Mouse (Mus musculus) lung, adult 2 months (tissue): ENCODE data around the gene Cst7. TPM values are rescaled to one million over a fixed set of nuclear protein-coding genes. Genes with fewer than 3 reads are reported as not detected.

Experiments
- DNase-seq: peaks from one replicate; pipeline ENCODE4 v3.0.0; 2022
- H3K4me1 ChIP-seq: fragments of 200-500 bp; 2 replicates; pipeline ENCODE4 v1.6.1; 2011; ENCODE audit warnings: low read length; ENCODE audit not compliant: control insufficient read depth, insufficient read depth
- H3K4me3 ChIP-seq: fragments of 200-500 bp; replicated peaks from 2 replicates; pipeline ENCODE3; 2011; ENCODE audit warnings: low read depth, mild to moderate bottlenecking, control low read depth, low read length; ENCODE audit errors: extremely low read depth
- CTCF ChIP-seq: fragments of 200-500 bp; IDR thresholded peaks from 2 replicates; pipeline ENCODE4 v1.5.1; 2011; ENCODE audit warnings: mild to moderate bottlenecking, low read length, control low read depth; ENCODE audit not compliant: insufficient read depth
- POLR2A ChIP-seq: fragments of 200-500 bp; IDR thresholded peaks from 2 replicates; pipeline ENCODE4 v1.6.1; 2011; ENCODE audit warnings: low read depth, mild to moderate bottlenecking, control low read depth, low read length, borderline replicate concordance; ENCODE audit errors: extremely low read depth
- WGBS: fragments of 180-500 bp; shearing (Covaris S2); methylation state at CpG from one replicate; pipeline ENCODE4 v1.1.7; 2018; 5-methylcytosine and 5-hydroxymethylcytosine counted together
- polyA plus RNA-seq: library from polyadenylated mRNA; depleted of rRNA; stranded (reverse); fragments of >200 nt; gene quantifications from 2 replicates; pipeline ENCODE4 v1.2.3, GENCODE M21; 2012; rRNA removed

The Cst7 gene
- polyA plus RNA-seq, 1 experiment, result 2.0 TPM

DNA sequence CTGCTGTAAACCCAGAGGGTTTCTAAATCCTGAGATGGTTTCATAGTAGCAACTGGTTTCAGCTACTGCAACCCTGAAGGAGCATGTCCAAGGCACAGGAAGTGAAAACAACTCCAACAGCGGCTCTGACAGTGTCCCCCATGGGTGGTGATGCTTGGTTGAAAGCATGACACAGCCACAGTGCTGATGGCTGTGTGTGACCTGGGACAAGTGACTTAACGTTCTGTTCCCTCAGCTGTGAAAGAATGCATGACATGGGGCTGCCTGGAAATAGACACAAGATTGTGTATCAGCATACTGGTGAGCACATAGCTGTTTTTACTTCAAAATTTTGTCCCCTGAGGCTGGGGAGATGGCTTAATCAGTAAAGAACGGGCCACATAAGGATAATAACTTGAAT, 51.5 kb downstream of the Cst7 start:
- TF ChIP-seq CTCF, result no peak
- no peak for TF ChIP-seq POLR2A
- Histone ChIP-seq H3K4me1 (no peaks in the 10 kb centered on the region), H3K4me3 (no peak overlapping the region)
- WGBS, result 60% methylated on average over 3 of the region's 3 CpGs
- no peak for DNase-seq

- H3K4me3 ChIP-seq, result no peak overlapping the region
- WGBS, result 66% methylated on average over 3 of the region's 3 CpGs
- TF ChIP-seq POLR2A (no peak), CTCF (no peak)
- no peak for DNase-seq
- no peaks in the 10 kb centered on the region for H3K4me1 ChIP-seq
Measured at GRCm38 (mm10) chr2:150623957-150624356, 53.7 kb downstream of the Cst7 start.

DNA sequence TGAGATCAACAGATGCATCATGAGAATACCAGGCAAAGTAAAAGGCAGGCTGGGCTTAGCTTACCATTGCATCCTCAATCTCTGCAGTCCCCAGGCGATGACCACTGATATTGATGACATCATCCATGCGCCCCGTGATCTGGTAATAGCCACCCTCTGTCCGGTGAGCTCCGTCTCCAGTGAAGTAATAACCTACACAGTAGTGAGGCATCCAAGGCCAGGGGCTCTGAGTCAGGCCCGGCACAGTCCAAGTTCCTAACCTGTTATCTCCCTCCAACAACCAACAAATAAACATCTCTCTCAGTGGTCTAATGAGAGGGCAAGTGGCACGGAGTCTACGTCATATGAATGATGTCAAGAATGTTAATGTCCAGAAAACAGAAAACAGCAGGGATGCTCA, 54.7 kb downstream of the Cst7 start:
- 83% methylated on average over 8 of the region's 8 CpGs for WGBS
- Histone ChIP-seq H3K4me3 (no peak overlapping the region), H3K4me1 (no peaks in the 10 kb centered on the region)
- TF ChIP-seq CTCF (no peak), POLR2A (no peak)
- DNase-seq, result no peak

- no peak for TF ChIP-seq POLR2A
- no peak for TF ChIP-seq CTCF
- H3K4me1 ChIP-seq, result no peaks in the 10 kb centered on the region
- no peak for DNase-seq
- 54% methylated on average over 6 of the region's 6 CpGs for WGBS
- no peak overlapping the region for H3K4me3 ChIP-seq
Measured at GRCm38 (mm10) chr2:150627140-150627539, 56.9 kb downstream of the Cst7 start.

Other genes with a start within 250 kb of the Cst7 start
- gene Gm10130, start 246.7 kb upstream of the Cst7 start, polyA plus RNA-seq, result not detected in 2 replicates
- 0.91 and 1.2 TPM in 2 replicates for gene 3300002I08Rik, start 207.7 kb upstream of the Cst7 start, polyA plus RNA-seq
- gene Zfp442, start 118.9 kb upstream of the Cst7 start, polyA plus RNA-seq, result 0.15 and 0.28 TPM in 2 replicates
- gene Zfp345, start 85.3 kb upstream of the Cst7 start, polyA plus RNA-seq, result not detected in 2 replicates
- 115 and 126 TPM in 2 replicates for gene Apmap, start 38.2 kb downstream of the Cst7 start, polyA plus RNA-seq
- gene Acss1, start 98.1 kb downstream of the Cst7 start, polyA plus RNA-seq, result 74.7 and 93.3 TPM in 2 replicates
- gene Vsx1, start 118.9 kb downstream of the Cst7 start, polyA plus RNA-seq, result not detected in 2 replicates
- 13.7 and 14.7 TPM in 2 replicates for gene Entpd6, start 178.6 kb downstream of the Cst7 start, polyA plus RNA-seq
- gene Pygb, start 216.3 kb downstream of the Cst7 start, polyA plus RNA-seq, result 52.1 and 56.4 TPM in 2 replicates